Mouse (Mus musculus) ES-E14 (cell line): ENCODE data around the gene Ppp1r9a.

Experiments
- HCFC1 ChIP-seq: IDR thresholded peaks from 2 replicates; pipeline ENCODE4 v1.6.1; 2012; ENCODE audit warnings: low read length, inconsistent platforms, borderline replicate concordance; ENCODE audit not compliant: insufficient read depth
- ZC3H11A ChIP-seq: IDR thresholded peaks from 2 replicates; pipeline ENCODE4 v1.6.1; 2012; ENCODE audit warnings: low read depth, mild to moderate bottlenecking, inconsistent platforms, low read length, borderline replicate concordance
- ZNF384 ChIP-seq: IDR thresholded peaks from 2 replicates; pipeline ENCODE4 v1.6.1; 2012; ENCODE audit warnings: low read depth, low read length, inconsistent platforms

- no peak for TF ChIP-seq HCFC1
- TF ChIP-seq ZNF384, result no peak
- no peak for TF ChIP-seq ZC3H11A
Observed at GRCm38 (mm10) chr6:5079108-5079507, 176.4 kb downstream of the Ppp1r9a start.
